Mouse (Mus musculus) cortical plate, adult 2 months (tissue): Measurements from ENCODE around the gene Zbtb20.

Source experiments
- CTCF ChIP-seq: fragments of 200-500 bp; IDR thresholded peaks from 2 replicates; pipeline ENCODE4 v1.5.1; 2011; ENCODE audit warnings: mild to moderate bottlenecking, control low read depth, low read length; ENCODE audit not compliant: insufficient read depth; ENCODE audit errors: extremely low read depth
- POLR2A ChIP-seq: fragments of 200-500 bp; IDR thresholded peaks from 2 replicates; pipeline ENCODE4 v1.6.1; 2011; ENCODE audit warnings: mild to moderate bottlenecking, low read length, control low read depth; ENCODE audit not compliant: insufficient read depth; ENCODE audit errors: extremely low read depth

- no peak for TF ChIP-seq POLR2A
- no peak for TF ChIP-seq CTCF
Observed at GRCm38 (mm10) chr16:43537163-43537562, 661.5 kb downstream of the Zbtb20 start.
